Mouse (Mus musculus): Measurements from ENCODE around the gene Usp46.

Usp46 gene

GRCm38 (mm10) chr5:73950809-73951648 lies 117.2 kb downstream of the Usp46 start:
- no peak for DNase-seq

Measured in cerebellum, adult 8-10 months (tissue).